Mouse (Mus musculus) testis, postnatal 10 days (tissue): ENCODE data around the gene Rfwd3.
"Not testable (repeated sequence)": the region's sequence is repeated elsewhere in the genome, so short reads cannot be mapped to it uniquely, and the experiment has no call there.

Experiments
- DNase-seq: peaks from one replicate; pipeline ENCODE4 v3.0.0; 2021; ENCODE audit warnings: low spot score

Gene Rfwd3

DNA sequence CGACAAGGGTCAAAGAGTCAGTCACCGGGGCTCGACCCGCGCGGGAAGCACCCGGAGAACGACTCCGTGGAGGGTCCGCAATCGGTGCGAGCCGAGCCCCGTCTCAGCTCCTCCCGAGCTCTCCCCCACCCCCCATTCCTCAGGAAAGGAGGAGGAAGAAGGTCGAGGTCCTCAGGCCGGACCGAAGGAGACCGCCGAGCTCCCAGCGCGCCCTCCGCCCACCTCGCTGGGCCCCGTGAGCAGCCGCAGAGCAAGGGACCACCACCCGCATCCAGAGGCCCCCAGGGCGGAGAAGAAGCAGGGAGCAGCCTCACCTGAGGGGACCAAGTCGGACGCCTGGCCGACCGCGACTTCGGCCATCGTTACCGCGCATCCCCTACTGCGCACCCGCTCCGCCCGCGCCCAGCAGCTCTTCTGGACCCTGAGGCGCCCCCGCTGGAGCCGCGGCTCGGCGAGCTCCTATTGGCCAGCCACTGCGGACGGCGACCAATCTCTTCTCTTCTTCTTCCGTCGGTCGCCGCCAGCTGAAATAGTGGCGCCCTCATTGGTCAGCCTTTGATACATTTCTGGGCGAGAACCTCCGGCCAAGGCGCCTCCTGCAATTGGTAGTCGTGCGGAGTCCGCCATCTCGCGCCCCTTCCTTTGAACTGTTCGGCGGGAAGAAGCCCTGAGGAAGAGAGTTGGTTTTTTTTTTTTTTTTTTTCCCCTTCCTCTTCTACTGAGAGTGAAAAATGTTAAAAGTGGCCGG lies at the start of gene Rfwd3:
Gene Rfwd3, minus strand, starts transcription at position 402 of the 748 bp plus-strand sequence.
- peak; percentile 96 for DNase-seq

DNA sequence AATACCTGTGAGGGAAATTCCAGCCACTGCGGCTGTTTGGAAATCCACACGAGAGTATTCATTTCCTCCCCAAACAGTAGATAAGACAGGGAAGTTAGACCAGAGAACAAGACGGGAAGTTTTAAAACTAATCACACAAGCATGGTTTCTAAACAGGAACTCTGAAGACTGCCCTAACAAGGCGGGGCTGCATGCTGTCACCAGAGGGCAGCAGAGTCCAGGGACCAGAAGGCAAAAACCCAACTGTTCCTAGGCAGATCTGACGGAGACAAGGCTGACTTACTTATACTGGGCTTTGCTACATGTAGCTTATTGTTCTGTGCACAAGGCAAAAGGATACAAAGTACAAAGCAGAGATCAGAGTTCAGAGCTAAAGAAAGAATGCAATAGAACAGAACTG lies 43.2 kb upstream of the Rfwd3 start:
- DNase-seq = peak; percentile 92

- no peak for DNase-seq
Measured at GRCm38 (mm10) chr8:111340186-111340585, 40.2 kb upstream of the Rfwd3 start.

GRCm38 (mm10) chr8:111338370-111339208 lies 38.6 kb upstream of the Rfwd3 start:
- no peak for DNase-seq

DNA sequence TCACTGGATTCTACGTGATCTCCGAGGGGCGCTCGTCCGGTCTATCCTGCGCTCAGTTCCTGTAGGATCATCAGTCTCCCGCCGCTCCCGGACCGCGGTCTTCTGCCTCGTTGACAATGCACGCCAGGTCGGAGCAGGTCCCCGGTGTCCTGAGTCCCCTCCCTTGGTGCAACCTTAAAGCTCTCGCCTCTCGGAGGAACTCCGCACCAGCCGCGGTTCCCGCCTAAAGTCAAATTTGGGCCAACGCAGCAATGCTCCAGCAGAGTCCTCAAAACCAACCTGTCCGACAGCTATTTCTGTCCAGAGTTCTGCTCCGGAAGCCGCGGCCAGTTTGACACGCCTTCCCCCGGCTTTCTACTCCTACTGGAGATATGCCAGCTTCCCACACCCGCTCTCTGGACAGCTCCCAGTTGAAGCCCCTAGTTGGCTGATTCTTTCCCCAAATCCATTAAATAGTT lies 37.9 kb upstream of the Rfwd3 start, which contains the start of gene Mlkl:
Gene Mlkl, minus strand, starts transcription at position 288 of the 458 bp plus-strand sequence.
- DNase-seq = peak; percentile 70

- DNase-seq = no peak
Measured at GRCm38 (mm10) chr8:111337311-111337889, 37.4 kb upstream of the Rfwd3 start.

- no peak for DNase-seq
Measured at GRCm38 (mm10) chr8:111336692-111337091, 36.7 kb upstream of the Rfwd3 start.

- no peak for DNase-seq
Measured at GRCm38 (mm10) chr8:111325222-111325790, 25.3 kb upstream of the Rfwd3 start.

DNA sequence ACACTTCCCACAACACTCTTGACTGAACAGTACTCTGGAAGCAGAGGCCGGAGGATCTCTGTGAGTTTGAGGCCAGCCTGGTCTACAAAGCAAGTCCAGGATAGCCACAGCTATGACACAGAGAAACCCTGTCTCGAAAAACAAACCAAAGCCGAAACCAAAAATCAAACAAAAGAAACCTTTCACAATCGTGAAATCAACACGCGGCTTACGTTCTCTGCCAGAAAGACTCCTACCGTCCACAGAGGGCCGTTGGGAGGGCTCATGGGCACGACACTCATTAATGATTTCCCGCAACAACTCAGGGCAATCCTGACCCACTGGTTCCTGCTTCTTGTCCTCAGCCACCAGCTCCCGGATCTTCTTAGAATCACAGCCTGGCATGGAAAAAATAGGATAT lies 14.7 kb upstream of the Rfwd3 start:
- DNase-seq = no peak

- not testable (repeated sequence) for DNase-seq
Measured at GRCm38 (mm10) chr8:111313961-111314360, 13.9 kb upstream of the Rfwd3 start.

- DNase-seq = no peak
Measured at GRCm38 (mm10) chr8:111312758-111313162, 12.7 kb upstream of the Rfwd3 start.

DNA sequence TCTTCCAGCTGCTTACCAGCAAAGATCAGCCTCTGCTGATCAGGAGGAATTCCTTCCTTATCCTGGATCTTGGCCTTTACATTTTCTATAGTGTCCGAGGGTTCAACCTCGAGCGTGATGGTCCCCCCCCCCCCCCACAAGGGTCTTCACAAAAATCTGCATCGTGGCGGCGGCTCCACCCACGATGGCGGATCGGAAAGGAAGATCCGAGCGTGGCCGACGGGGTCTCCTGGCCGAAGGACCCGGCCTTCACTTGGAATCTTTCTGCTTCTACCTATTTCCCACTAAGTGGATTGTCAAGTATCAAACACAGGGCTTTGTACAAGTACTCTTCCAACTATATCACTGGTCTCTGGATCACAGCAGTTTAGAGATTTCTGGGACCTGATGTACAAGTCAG lies 10.0 kb upstream of the Rfwd3 start:
- DNase-seq = not testable (repeated sequence)

- DNase-seq = peak; percentile 57
Measured at GRCm38 (mm10) chr8:111305031-111305730, 5.2 kb upstream of the Rfwd3 start.

- no peak for DNase-seq
Measured at GRCm38 (mm10) chr8:111304359-111304758, 4.3 kb upstream of the Rfwd3 start.

DNA sequence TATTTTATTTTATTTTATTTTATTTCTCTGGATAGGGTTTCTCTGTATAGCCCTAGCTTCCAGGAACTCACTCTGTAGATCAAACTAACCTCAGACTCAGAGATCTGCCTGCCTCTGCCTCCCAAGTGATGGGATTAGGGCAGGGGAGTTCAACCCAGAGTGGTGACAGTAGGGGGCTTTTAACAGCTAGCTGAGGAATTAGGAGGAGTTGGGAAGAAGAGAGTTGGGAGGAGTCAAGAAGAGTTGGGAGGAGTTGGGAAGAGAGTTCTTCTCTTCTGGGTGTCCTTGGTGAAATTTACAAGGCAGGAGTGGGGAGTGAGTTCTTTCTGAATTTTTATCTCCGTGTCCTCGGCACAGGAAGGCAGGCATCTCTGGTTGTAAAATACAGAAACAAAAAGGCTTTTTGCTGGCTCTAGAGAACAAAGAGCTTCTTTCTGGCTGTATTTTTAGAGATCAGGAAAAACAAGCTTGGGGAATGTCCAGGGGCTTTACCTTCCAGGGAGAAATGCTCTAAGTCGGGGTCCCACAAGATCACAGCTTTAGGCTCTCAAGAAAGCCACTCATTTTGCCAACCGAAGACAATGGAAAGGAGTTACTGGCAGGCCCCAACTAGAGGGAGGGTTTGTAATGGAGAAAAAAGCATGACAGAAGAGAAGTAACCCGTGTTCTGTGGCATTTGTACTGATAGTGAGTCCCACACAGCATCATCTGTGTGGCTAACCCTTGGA lies 3.2 kb upstream of the Rfwd3 start:
- not testable (repeated sequence) for DNase-seq

DNA sequence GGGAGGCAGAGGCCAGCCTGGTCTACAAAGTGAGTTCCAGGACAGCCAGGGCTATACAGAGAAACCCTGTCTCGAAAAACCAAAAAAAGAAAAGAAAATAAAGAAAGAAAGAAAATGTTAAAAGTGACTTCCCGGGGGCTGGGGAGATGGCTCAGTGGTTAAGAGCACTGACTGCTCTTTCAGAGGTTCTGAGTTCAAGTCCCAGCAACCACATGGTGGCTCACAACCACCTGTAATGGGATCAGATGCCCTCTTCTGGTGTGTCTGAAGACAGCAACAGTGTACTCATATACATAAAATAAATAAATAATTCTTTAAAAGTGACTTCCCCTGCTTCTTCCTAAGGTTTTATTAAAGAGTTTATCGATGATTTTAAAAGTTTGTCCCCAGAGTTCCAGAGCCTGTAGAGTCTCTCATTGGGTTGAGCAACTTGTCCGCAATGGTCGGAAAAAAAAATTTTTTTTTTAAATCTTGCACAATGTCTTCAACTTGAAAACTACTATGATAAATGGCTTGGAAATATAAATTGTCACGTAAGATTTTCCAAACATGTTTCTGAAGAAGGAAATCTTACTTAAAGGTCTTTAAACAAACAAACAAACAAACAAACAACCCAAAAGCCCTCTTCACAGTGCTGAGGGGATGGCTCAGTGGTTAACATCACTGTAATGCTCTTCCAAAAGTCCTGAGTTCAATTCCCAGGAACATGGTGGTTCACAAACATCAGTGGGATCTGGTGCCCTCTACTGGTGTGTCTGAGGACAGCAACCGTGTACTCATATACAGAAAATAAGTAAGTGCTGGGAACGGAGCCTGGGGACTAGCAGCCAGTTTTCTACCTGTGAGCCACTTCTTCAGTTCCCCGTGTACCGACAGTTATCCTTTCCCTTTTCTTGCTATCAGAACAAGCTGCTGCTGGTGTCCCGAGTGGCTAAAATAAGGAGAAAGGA lies 850 bp upstream of the Rfwd3 start:
- DNase-seq = no peak

DNA sequence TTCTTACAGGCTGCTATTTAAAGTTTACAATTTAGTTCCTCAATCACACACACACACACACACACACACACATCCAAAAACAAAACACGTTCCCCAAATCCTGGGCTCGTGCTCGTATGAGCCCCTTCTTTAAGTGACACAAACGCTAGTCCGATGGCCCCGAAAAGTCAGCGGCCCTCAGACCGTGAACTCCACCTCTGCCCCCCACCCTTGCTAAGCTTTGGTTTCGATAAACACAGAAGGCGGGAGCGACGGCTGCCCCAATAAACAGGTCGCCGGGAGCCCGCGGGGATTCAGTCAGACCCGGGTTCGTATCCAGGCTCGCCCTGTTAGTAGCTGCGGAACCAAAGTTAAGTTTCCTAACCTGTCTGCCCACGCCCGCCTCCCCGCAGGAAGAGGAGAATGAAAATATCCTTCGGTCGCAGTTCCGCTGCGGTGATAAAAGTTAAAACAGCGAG lies 630 bp downstream of the Rfwd3 start:
- DNase-seq = peak; percentile 77

DNA sequence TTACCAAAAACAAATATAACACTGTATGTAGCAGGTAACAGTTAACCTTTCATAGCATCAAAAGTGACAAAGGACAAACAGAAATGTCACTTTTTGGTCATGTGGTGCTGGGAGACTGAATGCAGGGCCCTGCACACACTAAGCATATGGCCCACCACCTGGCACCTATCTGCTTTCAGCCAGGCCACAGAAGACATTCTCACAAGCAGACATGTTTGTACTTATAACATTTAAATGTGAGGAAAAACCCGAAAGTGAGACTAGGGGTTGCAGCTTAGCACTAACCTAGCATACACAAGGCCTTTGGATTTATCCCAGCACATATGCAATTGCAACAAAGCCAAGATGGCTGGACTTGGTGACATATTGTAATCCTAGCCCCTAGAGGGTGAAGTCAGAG lies 2.0 kb downstream of the Rfwd3 start:
- no peak for DNase-seq

DNA sequence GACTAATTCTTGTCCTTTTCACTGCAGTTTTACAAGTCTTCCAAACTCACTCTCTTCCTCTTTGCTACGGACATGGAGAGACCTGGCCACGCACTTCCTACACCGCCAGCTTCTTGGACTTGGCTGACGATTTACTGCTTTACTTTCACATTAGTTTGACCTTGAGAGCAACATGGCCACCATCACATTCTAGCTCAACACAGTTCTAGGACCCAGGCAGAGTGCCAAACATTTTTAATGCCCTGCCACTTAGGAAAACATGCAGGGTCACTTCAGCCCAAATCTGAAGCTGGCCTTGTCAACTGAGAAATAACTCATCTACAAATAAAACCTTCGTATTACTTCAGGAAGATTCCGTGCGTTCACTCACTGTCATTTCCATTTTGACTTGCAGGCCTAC lies 8.3 kb downstream of the Rfwd3 start:
- no peak for DNase-seq

GRCm38 (mm10) chr8:111290586-111290985 lies 9.4 kb downstream of the Rfwd3 start:
- no peak for DNase-seq
